Mouse (Mus musculus) cerebellum, adult 2 months (tissue): ENCODE data around the gene Rrp7a.

ENCODE experiments used
- CTCF ChIP-seq: fragments of 200-500 bp; IDR thresholded peaks from 2 replicates; pipeline ENCODE4 v1.5.1; 2011; ENCODE audit warnings: low read depth, mild to moderate bottlenecking, control low read depth, low read length, moderate library complexity, borderline replicate concordance; ENCODE audit not compliant: insufficient read depth
- POLR2A ChIP-seq: fragments of 200-500 bp; IDR thresholded peaks from 2 replicates; pipeline ENCODE4 v1.6.1; 2011; ENCODE audit warnings: low read length, control low read depth, borderline replicate concordance; ENCODE audit not compliant: insufficient read depth

DNA sequence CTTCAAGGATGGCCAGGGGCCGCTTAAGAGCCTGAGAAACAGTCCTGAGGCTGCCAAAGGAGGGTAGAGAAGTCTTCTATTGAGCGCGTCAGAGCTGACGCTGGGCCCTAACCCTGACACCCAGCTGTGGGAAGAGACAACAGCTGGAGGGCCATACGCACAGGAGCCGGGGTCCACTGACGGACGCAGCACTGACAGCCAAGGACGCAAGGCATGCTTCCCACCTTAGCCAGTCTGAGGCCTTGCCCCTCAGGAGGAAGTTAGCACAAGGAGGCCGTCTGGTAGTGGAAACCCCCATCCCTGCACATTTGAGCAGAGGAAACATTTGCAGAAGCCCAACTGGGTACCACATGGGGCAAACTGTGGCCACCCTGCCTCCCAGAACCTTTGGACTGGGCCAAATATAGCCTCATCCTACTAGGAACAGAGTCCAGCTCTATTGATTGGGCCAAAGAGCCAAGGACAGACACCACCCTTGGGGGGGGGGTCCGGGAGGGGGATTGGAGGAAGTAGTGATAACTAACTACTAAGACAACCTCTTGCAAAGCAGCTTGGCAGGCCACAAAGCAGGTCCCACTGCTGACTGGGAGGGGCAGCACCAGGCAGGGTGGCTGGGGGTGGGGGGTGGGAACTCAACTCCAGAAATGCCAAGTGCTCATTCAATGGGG is 40.4 kb upstream of the Rrp7a start:
- no peak for TF ChIP-seq POLR2A
- TF ChIP-seq CTCF: no peak
